Mouse (Mus musculus) hindbrain, embryonic 16.5 days (tissue): ENCODE results near the gene Prkcg. TPM values are rescaled to one million over a fixed set of nuclear protein-coding genes. Genes with fewer than 3 reads are reported as not detected.
"Not testable (repeated sequence)": the region's sequence is repeated elsewhere in the genome, so short reads cannot be mapped to it uniquely, and the experiment has no call there.

ENCODE experiments used
- ATAC-seq: fragments of 200-750 bp; cut with Nextera tagmentation; 2 replicates; pipeline ENCODE4 v1.8.0; 2017; ENCODE audit warnings: moderate TSS enrichment, moderate library complexity
- H3K27ac ChIP-seq: fragments of 300-500 bp; sonication (generic); 2 replicates; pipeline ENCODE4 v1.5.1; 2014; ENCODE audit warnings: low read depth, mild to moderate bottlenecking, control low read depth, low read length, moderate library complexity
- H3K27me3 ChIP-seq: fragments of 300-500 bp; sonication (generic); replicated peaks from 2 replicates; pipeline ENCODE4 v1.6.1; 2014; ENCODE audit warnings: low read length; ENCODE audit not compliant: control insufficient read depth, insufficient read depth
- H3K36me3 ChIP-seq: fragments of 300-500 bp; sonication (generic); 2 replicates; pipeline ENCODE4 v1.6.1; 2014; ENCODE audit warnings: mild to moderate bottlenecking, low read length, moderate library complexity, mixed read lengths; ENCODE audit not compliant: control insufficient read depth, insufficient read depth
- H3K4me1 ChIP-seq: fragments of 300-500 bp; sonication (generic); 2 replicates; pipeline ENCODE4 v1.6.1; 2014; ENCODE audit warnings: low read depth, low read length; ENCODE audit not compliant: control insufficient read depth, insufficient read depth
- H3K4me2 ChIP-seq: fragments of 300-500 bp; sonication (generic); 2 replicates; pipeline ENCODE4 v1.6.1; 2014; ENCODE audit warnings: mild to moderate bottlenecking, low read length, control low read depth, moderate library complexity
- H3K4me3 ChIP-seq: fragments of 300-500 bp; sonication (generic); 2 replicates; pipeline ENCODE4 v1.5.1; 2014; ENCODE audit warnings: mild to moderate bottlenecking, low read length, control low read depth, moderate library complexity
- H3K9ac ChIP-seq: fragments of 300-500 bp; sonication (generic); 2 replicates; pipeline ENCODE4 v1.6.1; 2014; ENCODE audit warnings: low read depth, mild to moderate bottlenecking, control low read depth, low read length, moderate library complexity
- H3K9me3 ChIP-seq: fragments of 300-500 bp; sonication (generic); 2 replicates; pipeline ENCODE4 v1.6.1; 2014; ENCODE audit warnings: mild to moderate bottlenecking, low read length, moderate library complexity; ENCODE audit not compliant: control insufficient read depth
- WGBS: fragments of 180-500 bp; shearing (Covaris S2); extraction: QIAGEN DNeasy Blood & Tissue Kit; methylation state at CpG from one replicate; pipeline ENCODE4 v1.1.7; 2014; 5-methylcytosine and 5-hydroxymethylcytosine counted together
- polyA plus RNA-seq: library from polyadenylated mRNA; unstranded; fragments of >200 nt; fragmentation: Nextera tagmentation; extraction: Ambion mirVana; gene quantifications from 2 replicates; pipeline ENCODE4 v1.2.1, GENCODE M21; 2015

The Prkcg gene
- polyA plus RNA-seq, 1 experiment from 2014 or later = 2.3 TPM

DNA sequence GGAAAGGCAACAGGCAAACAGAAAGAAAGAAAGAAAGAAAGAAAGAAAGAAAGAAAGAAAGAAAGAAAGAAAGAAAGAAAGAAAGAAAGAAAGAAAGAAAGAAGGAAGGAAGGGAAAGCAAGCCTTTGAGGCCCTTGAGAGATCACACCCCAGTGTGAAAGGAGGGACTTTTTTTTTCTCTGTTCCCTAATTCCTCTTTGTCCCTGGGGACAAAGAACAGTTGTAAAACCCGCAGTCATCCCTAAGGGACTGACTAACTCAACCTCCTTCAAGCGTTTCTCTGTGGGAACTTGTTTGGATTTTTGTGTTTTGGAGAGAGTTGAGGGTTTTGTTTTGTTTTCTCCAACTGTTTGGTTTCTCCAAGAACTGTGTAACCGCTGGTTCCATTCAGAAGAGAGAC lies 20.7 kb upstream of the Prkcg start:
- H3K27ac ChIP-seq = no peak overlapping the region
- no peaks in the 10 kb centered on the region for H3K4me1 ChIP-seq
- H3K9me3 ChIP-seq = no peaks in the 10 kb centered on the region
- H3K9ac ChIP-seq = no peak overlapping the region
- no peak overlapping the region for H3K4me2 ChIP-seq
- no peak overlapping the region for H3K4me3 ChIP-seq
- ATAC-seq = no peak
- H3K27me3 ChIP-seq = no peaks in the 10 kb centered on the region
- 17% methylated on average over 3 of the region's 3 CpGs for WGBS
- no peaks in the 10 kb centered on the region for H3K36me3 ChIP-seq

DNA sequence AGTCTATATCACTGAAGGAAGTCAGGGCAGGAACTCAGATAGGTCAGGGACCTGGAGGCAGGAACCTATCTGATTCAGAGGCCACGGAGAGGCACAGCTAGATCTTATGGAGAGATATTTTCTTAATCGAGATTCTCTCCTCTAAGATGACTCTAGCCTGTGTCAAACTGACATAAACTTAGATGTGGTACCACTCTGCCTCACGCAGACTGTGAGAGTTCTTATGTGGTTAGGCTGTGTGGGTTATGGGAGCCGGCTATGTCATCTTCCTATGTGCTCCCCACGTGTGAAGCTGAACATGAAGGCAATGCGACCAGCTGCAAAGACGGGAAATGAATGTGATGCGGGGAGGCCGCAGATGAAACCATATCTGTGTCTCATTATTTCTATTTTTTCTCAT lies 16.8 kb upstream of the Prkcg start:
- 85% methylated on average over 9 of the region's 9 CpGs for WGBS
- Histone ChIP-seq H3K4me1 (no peaks in the 10 kb centered on the region), H3K27ac (no peak overlapping the region), H3K27me3 (no peaks in the 10 kb centered on the region), H3K9ac (no peak overlapping the region), H3K4me2 (no peak overlapping the region), H3K9me3 (no peaks in the 10 kb centered on the region), H3K36me3 (no peaks in the 10 kb centered on the region), H3K4me3 (no peak overlapping the region)
- ATAC-seq = no peak

DNA sequence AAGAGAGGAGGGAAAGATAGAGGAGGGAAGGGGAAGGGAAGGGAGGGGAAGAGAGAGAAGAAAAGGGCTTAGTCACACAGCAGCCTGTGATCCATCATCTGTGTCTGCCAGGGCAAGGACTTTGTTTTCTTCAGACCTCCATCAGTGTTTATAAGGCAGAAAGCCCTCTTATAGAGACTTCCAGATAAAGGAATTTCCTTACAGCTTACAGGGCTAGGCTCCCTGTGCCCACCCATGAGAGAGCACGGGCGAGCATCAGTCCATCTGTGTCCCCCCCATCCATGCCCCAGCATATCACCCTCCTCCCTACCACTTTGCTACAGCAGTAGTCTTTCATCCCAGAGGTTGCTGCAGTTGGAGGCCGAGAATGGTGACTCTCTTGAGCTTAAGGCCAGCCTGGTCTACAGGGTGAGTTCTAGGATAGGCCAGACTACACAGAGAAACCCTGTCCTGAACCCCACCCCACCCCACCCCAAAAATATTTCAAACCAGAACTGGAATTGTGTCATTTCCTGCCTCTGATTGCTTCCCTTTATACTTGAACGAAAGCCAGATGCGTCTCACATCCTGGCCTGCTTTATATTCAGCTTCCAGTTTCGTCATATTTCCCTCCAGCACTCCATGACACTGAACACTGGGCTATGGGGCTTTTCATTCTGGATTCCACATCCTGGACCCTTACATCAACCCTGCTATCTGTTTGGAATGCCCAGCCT lies 13.4 kb upstream of the Prkcg start:
- Histone ChIP-seq H3K36me3 (no peaks in the 10 kb centered on the region), H3K9me3 (no peaks in the 10 kb centered on the region), H3K4me1 (no peaks in the 10 kb centered on the region), H3K9ac (no peak overlapping the region), H3K4me3 (no peak overlapping the region), H3K27me3 (no peaks in the 10 kb centered on the region), H3K4me2 (no peak overlapping the region), H3K27ac (no peak overlapping the region)
- ATAC-seq = no peak
- WGBS = 61% methylated on average over 6 of the region's 6 CpGs

DNA sequence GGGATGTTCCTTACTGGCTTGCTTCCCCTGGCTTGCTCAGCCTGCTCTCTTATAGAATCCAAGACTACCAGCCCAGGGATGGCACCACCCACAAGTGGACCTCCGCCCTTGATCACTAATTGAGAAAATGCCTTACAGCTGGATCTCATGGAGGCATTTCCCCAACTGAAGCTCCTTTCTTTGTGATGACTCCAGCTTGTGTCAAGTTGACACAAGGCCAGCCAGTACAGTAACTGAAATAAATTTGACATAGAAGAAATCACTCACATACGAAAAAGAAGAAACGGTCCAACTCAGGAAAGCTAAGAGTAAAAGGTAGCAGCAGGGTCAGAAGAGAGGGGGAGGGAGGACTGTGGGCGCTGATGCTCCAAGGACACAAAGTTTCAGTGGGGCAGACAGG lies 12.2 kb upstream of the Prkcg start:
- not testable (repeated sequence) for ATAC-seq, H3K27me3 ChIP-seq, H3K9ac ChIP-seq, H3K4me2 ChIP-seq, H3K36me3 ChIP-seq, H3K4me1 ChIP-seq, H3K9me3 ChIP-seq, H3K27ac ChIP-seq, H3K4me3 ChIP-seq
- WGBS = 63% methylated on average over 4 of the region's 4 CpGs

DNA sequence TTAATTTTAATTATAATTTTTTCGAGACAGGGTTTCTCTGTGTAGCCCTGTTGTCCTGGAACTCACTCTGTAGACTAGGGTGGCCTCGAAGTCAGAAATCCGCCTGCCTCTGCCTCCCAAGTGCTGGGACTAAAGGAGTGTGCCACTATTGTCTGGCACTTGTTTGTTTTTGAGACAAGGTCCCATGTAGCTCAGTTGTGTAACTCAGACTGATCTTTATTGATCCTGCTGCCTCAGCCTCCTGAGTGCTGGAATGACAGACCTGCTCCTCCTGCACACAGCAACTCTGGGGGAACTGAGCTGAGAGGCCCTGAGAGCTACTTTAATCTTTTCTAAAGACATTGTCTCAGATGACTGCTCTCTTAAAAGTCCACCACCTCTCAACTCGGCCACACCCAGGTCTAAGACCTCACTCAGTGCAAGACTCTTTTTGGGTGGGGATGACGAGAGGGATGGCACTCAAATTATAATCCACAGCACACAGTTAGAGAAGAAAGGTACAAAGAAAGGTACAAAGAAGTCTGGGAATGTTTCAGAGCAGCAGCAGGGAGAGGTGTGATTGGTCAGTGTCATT lies 8.8 kb upstream of the Prkcg start:
- no peaks in the 10 kb centered on the region for H3K27me3 ChIP-seq
- H3K4me1 ChIP-seq = no peaks in the 10 kb centered on the region
- no peak overlapping the region for H3K4me2 ChIP-seq
- no peak overlapping the region for H3K27ac ChIP-seq
- no peak overlapping the region for H3K4me3 ChIP-seq
- no peak for ATAC-seq
- H3K9me3 ChIP-seq = no peaks in the 10 kb centered on the region
- WGBS = 75% methylated on average over 5 of the region's 5 CpGs
- no peaks in the 10 kb centered on the region for H3K36me3 ChIP-seq
- H3K9ac ChIP-seq = no peak overlapping the region

DNA sequence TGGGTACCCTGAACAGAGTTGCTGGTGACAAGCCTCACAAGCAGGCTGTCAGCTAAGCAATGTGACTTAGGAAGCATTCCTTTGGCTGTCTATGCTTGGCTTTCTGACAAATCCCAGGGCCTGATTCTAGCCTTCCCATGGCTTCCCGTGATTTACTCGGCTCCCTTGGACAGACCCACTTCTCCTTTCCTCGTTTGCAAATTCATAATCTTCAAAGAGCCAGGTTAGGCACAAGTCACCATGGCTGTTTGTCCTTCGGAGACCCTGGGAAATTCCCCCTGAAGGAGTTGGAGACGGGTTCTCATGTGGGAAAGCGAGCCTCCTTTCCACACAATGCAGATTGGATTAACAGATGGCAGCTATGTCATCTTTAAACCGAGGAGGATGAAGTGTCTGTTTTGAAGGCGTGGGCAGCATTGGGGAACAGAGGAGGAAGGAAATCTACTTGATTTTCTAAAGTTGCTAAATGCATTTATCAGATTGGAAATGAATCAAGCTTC lies 8.3 kb upstream of the Prkcg start:
- no peaks in the 10 kb centered on the region for H3K9me3 ChIP-seq
- no peaks in the 10 kb centered on the region for H3K27me3 ChIP-seq
- WGBS = 48% methylated on average over 8 of the region's 8 CpGs
- H3K36me3 ChIP-seq = no peaks in the 10 kb centered on the region
- H3K27ac ChIP-seq = no peak overlapping the region
- H3K9ac ChIP-seq = no peak overlapping the region
- ATAC-seq = no peak
- no peaks in the 10 kb centered on the region for H3K4me1 ChIP-seq
- no peak overlapping the region for H3K4me2 ChIP-seq
- no peak overlapping the region for H3K4me3 ChIP-seq

DNA sequence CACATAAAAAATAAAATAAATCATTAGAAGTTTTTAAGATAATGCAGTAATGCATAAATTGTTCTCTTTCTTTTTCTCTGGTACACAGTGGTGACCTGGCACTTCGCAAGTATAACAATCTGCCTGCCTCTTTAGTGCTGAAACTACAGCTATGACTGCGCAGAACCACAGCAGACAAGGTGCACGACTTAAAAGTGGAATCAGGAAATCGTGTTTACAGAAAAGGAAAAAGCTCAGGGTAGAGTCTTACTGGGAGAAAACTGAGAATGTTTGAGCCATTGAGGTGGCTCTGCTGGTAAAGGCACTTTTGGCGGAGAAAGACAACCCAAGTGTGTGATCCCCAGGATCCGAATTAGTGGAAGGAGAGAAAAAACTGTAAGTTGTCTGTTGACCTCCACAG lies 7.2 kb upstream of the Prkcg start:
- Histone ChIP-seq H3K9me3 (no peaks in the 10 kb centered on the region), H3K4me3 (no peak overlapping the region), H3K27me3 (no peaks in the 10 kb centered on the region), H3K4me1 (no peaks in the 10 kb centered on the region), H3K9ac (no peak overlapping the region), H3K4me2 (no peak overlapping the region), H3K36me3 (no peaks in the 10 kb centered on the region), H3K27ac (no peak overlapping the region)
- ATAC-seq = no peak
- 82% methylated on average over 6 of the region's 6 CpGs for WGBS

DNA sequence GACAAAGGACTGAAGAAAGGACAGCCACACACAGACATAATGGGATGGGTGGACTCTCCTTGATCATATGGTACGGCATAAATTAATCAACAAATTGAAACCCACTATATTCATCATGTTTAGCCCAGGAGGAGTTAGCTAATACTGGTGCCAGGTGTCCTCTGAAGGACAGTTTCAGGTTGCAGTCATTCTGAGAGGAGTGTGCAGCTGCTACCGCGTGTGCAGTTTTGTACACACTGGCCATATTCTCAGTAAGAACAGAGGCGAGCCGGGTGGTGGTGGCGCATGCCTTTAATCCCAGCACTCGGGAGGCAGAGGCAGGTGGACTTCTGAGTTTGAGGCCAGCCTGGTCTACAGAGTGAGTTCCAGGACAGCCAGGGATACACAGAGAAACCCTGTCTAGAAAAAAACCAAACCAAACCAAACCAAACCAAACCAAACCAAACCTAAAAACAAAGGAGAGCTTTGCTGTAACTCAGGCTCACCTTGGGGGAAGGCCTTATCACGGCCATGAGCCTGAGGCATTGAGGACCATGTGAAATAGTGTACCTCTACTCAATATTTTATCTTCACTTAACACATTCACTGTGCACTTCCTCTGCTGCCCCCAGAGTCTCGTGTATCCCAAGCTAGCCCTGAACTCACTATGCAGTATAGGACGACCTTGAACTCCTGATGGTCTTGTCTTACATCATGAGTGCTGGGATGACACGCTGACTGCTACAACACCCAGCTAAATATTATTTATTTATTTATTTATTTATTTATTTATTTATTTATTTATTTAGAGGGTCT lies 5.7 kb upstream of the Prkcg start:
- Histone ChIP-seq H3K9me3 (no peaks in the 10 kb centered on the region), H3K4me1 (no peaks in the 10 kb centered on the region), H3K27ac (no peak overlapping the region), H3K36me3 (no peaks in the 10 kb centered on the region), H3K27me3 (no peaks in the 10 kb centered on the region), H3K4me2 (no peak overlapping the region), H3K4me3 (no peak overlapping the region), H3K9ac (no peak overlapping the region)
- 90% methylated on average over 11 of the region's 11 CpGs for WGBS
- no peak for ATAC-seq

DNA sequence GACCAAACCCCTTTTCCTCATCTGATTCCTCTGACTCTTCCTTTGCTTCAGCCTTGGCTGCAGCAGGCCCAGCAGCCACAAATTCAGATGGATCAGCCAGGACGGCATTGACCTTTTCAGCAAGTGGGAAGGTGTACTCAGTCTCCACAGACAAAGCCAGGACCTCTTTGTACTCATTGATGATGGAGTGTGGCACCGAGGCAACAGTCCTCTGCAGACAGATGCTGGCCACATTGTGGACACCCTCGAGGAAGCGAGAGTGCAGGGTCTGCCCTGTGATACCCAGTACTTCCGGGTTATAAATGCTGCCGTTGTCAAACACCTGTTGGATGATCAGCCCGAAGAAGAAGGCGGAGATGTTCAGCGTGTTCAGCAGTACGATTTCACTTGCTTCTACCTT lies 4.4 kb upstream of the Prkcg start:
- H3K4me2 ChIP-seq = no peak overlapping the region

More for the DNA sequence above, 4.4 kb upstream of the Prkcg start:
- H3K27ac ChIP-seq = no peak overlapping the region
- no peak overlapping the region for H3K9ac ChIP-seq
- H3K27me3 ChIP-seq = no peaks in the 10 kb centered on the region
- H3K4me3 ChIP-seq = no peak overlapping the region
- no peak for ATAC-seq
- H3K9me3 ChIP-seq = no peaks in the 10 kb centered on the region
- no peaks in the 10 kb centered on the region for H3K36me3 ChIP-seq
- 91% methylated on average over 10 of the region's 10 CpGs for WGBS
- no peaks in the 10 kb centered on the region for H3K4me1 ChIP-seq
